Mouse (Mus musculus) cortical plate, adult 2 months (tissue): Measurements from ENCODE around the gene Hip1r. TPM values are rescaled to one million over a fixed set of nuclear protein-coding genes. Genes with fewer than 3 reads are reported as not detected.

Experiments
- H3K27ac ChIP-seq: fragments of 200-500 bp; 2 replicates; pipeline ENCODE4 v1.5.1; 2012; ENCODE audit warnings: low read length, control low read depth, inconsistent platforms; ENCODE audit not compliant: insufficient read depth
- H3K4me1 ChIP-seq: fragments of 200-500 bp; 2 replicates; pipeline ENCODE4 v1.6.1; 2011; ENCODE audit warnings: low read length; ENCODE audit not compliant: control insufficient read depth, insufficient read depth
- H3K4me3 ChIP-seq: fragments of 200-500 bp; 2 replicates; pipeline ENCODE4 v1.5.1; 2011; ENCODE audit warnings: mild to moderate bottlenecking, low read length, control low read depth; ENCODE audit not compliant: insufficient read depth
- CTCF ChIP-seq: fragments of 200-500 bp; IDR thresholded peaks from 2 replicates; pipeline ENCODE4 v1.5.1; 2011; ENCODE audit warnings: mild to moderate bottlenecking, control low read depth, low read length; ENCODE audit not compliant: insufficient read depth; ENCODE audit errors: extremely low read depth
- POLR2A ChIP-seq: fragments of 200-500 bp; IDR thresholded peaks from 2 replicates; pipeline ENCODE4 v1.6.1; 2011; ENCODE audit warnings: mild to moderate bottlenecking, low read length, control low read depth; ENCODE audit not compliant: insufficient read depth; ENCODE audit errors: extremely low read depth
- polyA plus RNA-seq: library from polyadenylated mRNA; depleted of rRNA; stranded (reverse); fragments of >200 nt; gene quantifications from 2 replicates; pipeline ENCODE4 v1.2.3, GENCODE M21; 2012

The Hip1r gene
- polyA plus RNA-seq, 1 experiment, result 42.1 TPM

DNA sequence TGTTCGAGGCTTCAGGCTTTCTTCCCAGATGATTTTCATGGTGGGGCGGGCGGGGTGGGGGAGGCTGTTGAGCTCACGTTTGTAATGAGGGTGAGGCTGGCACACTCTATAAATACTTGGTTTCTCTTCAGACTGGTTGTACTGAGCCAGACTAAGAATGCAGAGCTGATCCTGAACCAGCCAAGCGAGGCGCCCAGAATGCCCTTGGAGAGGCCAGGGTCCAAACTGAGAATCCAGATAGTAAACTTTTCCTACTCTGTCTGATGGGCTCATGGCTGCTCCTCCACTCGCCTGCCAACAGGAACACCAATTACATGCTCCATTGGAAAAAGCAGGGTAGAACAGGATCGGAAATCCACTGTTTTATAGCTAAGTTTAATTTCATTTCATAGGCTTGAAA lies 4.2 kb upstream of the Hip1r start:
- H3K27ac ChIP-seq, result no peak overlapping the region
- H3K4me1 ChIP-seq, result peaks cover 2% of the 10 kb centered on the region
- TF ChIP-seq CTCF (no peak), POLR2A (no peak)
- H3K4me3 ChIP-seq, result no peak overlapping the region

DNA sequence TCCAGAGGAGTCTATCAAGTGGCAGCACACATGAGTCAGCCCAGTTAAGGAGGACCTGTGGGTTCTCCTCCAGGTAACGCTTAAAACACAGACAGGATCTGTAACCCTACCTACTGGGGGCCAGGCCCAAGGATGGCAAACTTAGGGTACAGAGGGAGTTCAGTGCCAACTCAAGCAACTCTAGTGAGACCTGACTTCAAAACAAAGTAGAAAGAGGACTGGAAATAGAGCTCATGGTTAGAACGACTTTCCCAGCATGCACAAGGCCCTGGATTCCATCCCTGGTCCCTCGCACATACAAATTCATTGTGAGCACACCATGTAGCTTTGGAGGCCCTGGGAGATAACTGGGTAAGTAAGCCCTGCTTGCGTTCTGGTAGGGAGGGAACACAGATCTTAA lies 2.9 kb upstream of the Hip1r start:
- TF ChIP-seq POLR2A (no peak), CTCF (no peak)
- Histone ChIP-seq H3K4me3 (no peak overlapping the region), H3K4me1 (peaks cover 6% of the 10 kb centered on the region), H3K27ac (no peak overlapping the region)

DNA sequence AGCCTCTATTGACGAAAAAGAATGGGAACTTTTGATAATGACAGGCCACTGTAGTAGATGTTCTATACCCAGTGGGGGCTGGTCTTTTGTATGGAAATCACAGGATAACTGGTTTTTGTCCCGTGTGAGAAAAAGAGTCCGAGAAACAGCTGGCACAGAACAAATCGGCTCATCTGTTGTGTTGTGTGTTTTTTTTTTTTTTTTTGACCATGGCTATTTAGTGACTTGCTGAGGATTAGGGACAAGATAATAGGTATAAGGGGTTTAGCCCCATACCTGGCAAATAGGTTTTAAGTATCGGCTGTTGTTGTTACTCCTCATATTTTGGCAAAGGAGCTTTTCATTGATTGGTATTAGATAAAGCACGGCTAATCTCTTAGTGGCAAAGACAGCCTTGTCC lies 975 bp upstream of the Hip1r start:
- peaks cover 7% of the 10 kb centered on the region for H3K4me1 ChIP-seq
- TF ChIP-seq POLR2A, result no peak
- TF ChIP-seq CTCF, result no peak
- no peak overlapping the region for H3K27ac ChIP-seq
- H3K4me3 ChIP-seq, result no peak overlapping the region

DNA sequence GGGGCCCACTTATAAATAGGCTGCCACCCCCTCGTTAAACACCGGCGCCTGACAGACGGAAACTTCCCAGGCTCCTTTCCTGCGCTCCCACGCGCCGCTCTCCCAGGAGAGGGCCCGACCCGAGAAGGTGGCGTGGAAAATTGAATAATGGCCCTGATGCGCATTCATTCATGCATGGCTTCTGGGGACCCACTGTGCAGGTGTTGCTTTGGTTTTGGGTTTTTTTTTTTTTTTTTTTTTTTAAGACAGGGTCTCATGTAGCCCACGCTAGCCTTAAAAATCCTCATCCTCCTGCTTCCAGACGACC lies 704 bp downstream of the Hip1r start:
- peak overlapping the region; percentile 41; the same call in 1 of the 2 replicates for H3K27ac ChIP-seq
- TF ChIP-seq CTCF (no peak), POLR2A (no peak)
- H3K4me1 ChIP-seq, result peaks cover 7% of the 10 kb centered on the region
- H3K4me3 ChIP-seq, result peak overlapping the region; percentile 80

DNA sequence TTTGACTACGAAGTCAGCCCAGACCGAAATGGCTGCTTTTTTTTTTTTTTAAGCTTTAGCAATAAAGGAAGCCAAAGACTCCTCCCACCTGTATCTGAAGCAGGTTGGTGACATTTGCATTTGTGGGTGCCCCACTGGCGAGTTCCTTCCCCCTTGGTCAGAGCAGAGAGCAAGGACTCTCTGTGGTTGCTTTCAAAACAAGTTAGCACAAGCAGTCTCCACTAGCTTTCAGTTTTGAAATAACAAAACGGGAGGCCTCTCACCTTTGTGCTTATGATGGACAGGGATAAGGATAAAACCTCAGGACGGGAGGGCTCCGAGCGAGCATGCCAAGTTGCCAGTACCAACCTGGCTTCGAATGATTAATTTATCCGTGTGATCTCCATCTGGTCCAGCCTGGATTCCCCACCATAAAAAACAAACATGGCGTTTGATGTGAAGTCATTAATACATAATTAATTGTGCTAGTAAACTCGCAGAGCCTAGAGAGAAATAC lies 1.2 kb downstream of the Hip1r start:
- no peak for TF ChIP-seq POLR2A
- no peak for TF ChIP-seq CTCF
- H3K4me1 ChIP-seq, result peaks cover 6% of the 10 kb centered on the region
- H3K4me3 ChIP-seq, result peak overlapping the region; percentile 80
- H3K27ac ChIP-seq, result no peak overlapping the region

DNA sequence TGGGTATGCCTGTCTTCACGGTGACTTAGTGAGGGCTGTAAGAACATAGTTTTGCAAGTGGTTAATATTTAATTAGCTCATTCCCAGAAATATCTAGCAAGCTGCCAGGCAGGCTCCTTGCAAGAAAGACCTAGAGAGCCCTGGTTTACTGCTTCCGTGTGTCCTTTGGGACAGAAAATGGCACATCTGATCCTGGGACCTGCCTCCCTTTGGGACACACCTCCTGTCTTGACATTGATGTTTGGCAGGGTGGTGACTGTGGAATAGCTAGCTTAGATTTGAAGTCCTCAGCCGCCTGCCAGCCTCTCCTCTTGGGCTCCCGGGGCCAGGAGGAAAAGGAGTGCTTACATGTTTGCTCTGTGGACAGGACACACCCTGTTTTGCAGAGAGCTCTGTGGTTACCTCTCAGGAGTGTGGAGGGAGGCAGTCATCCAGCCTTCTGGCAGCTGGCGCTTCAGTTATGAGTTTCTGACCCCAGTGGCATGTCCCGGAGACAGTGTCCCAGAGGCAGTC lies 2.3 kb downstream of the Hip1r start:
- H3K4me1 ChIP-seq, result peaks cover 10% of the 10 kb centered on the region
- no peak overlapping the region for H3K27ac ChIP-seq
- TF ChIP-seq CTCF (no peak), POLR2A (no peak)
- H3K4me3 ChIP-seq, result peak overlapping the region; percentile 4; the same call in 1 of the 2 replicates

DNA sequence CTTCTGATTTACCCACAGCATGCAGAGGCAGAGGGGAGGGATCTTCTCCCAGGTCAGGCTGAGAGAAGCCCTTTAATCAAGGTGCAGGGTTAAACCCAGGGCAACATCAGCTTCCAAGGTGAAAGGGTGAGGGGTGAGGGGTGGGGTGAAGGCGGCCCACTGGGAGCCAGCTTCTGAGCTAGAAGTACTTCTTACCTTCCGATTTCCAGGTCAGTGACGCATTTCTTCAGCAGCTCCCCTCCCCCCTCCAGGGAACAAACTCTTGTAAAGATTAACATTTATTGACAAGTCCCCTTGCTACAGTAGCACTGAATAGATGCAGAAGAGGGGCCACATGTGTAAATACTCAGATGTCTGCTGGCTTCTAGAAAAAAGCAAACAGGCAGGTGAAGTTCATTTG lies 3.8 kb downstream of the Hip1r start:
- TF ChIP-seq POLR2A, result no peak
- TF ChIP-seq CTCF, result no peak
- Histone ChIP-seq H3K27ac (no peak overlapping the region), H3K4me3 (no peak overlapping the region)

DNA sequence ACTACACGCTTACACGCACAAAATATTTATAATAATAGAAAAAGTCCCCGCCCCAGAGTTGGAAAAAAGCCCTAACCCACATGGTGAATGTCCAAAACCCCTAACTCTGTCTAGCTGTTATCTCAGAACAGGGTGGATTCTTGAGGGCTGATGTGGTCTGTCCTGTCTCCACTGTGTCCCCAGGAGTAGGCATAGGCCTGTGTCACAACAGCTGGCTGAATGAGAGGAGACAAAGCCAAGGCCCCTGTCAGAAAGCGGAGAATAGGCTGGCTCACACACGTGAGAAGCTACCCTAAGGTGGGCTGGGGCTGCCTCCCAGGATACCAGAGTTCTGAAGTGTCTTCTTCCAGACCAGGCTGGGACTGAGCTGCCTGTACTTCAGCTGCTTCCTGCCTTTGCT lies 4.7 kb downstream of the Hip1r start:
- TF ChIP-seq CTCF (no peak), POLR2A (no peak)
- H3K27ac ChIP-seq, result no peak overlapping the region
- H3K4me3 ChIP-seq, result no peak overlapping the region
- H3K4me1 ChIP-seq, result peaks cover 14% of the 10 kb centered on the region

More for the DNA sequence above, 3.8 kb downstream of the Hip1r start:
- H3K4me1 ChIP-seq, result peaks cover 14% of the 10 kb centered on the region

DNA sequence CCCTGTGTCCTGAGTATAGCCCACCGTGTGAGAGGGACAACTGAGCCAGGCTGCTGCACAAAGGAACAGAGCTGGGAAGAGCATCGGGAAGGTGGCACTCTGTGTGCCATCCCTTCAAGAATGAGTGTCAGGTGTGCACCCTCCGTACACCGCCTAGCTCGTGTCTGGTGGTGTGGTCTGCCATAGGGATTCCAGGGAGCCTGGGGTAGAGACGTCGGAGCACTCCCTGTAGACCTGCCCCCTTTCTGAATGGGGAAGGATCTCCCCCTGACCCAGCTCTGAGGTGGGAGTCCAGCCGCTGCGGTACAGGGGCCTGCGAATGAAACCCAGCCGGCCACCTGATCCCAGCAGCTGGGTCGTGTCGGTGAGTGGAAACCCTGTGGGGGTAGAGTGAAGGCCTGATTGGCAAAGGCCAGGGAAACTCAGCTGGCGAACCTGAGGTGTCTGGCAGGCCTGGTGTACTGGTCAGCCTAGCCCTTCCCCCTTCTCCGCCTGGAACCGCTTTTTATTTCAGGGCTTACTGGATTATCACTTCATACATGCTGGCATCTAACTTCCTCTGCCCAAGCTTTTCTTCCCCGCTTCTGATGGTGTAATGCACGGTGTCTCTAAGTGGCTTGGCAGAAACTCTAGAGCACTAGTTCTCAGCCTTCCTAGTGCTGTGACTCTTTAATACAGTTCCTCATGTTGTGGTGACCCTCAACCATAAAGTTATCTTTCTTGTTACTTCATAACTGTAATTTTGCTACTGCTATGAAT lies 6.0 kb downstream of the Hip1r start:
- TF ChIP-seq CTCF (no peak), POLR2A (no peak)
- Histone ChIP-seq H3K4me1 (peaks cover 14% of the 10 kb centered on the region), H3K4me3 (no peak overlapping the region), H3K27ac (no peak overlapping the region)

DNA sequence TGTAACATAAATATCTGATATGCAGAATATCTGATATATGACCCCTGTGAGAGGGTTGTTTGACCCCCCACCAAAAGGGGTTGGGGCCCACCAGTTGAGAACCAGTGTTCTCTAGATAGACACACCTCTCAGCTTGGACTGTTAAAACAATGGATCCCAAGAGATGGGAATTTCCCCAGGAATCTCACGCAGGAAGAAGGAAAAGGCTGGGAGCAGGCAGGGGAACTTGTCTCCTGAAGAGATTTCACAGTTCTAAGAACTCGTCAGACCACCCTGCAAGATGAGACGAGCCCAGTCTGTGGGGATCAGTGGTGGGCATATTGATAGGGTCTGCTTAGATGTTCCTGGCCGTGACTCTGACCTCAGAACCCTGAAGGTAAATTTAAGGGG lies 6.5 kb downstream of the Hip1r start:
- Histone ChIP-seq H3K4me3 (no peak overlapping the region), H3K27ac (0 out of 2 replicates have a peak overlapping the region, but pooled peaks have one; percentile 24), H3K4me1 (peaks cover 11% of the 10 kb centered on the region)
- no peak for TF ChIP-seq CTCF
- no peak for TF ChIP-seq POLR2A
